Mouse (Mus musculus) midbrain, postnatal 0 days (tissue): ENCODE data around the gene Psmd2. TPM values are rescaled to one million over a fixed set of nuclear protein-coding genes. Genes with fewer than 3 reads are reported as not detected.
A peak's percentile ranks its signal among the peaks of the same experiment; 100 is the strongest.

ENCODE experiments used
- ATAC-seq: fragments of 200-750 bp; cut with Nextera tagmentation; 2 replicates; pipeline ENCODE4 v1.8.0; 2017; ENCODE audit warnings: moderate number of reproducible peaks, mild to moderate bottlenecking, moderate TSS enrichment, moderate library complexity; ENCODE audit not compliant: low FRiP score
- DNase-seq: peaks from one replicate; pipeline ENCODE4 v3.0.0-alpha.2; 2015; ENCODE audit warnings: low spot score
- H3K27ac ChIP-seq: fragments of 300-500 bp; sonication (generic); 2 replicates; pipeline ENCODE4 v1.5.1; 2014; ENCODE audit warnings: low read depth, mild to moderate bottlenecking, low read length, mixed read lengths
- H3K27me3 ChIP-seq: fragments of 300-500 bp; sonication (generic); 2 replicates; pipeline ENCODE4 v1.6.1; 2014; ENCODE audit warnings: low read length, control low read depth, mixed read lengths; ENCODE audit not compliant: insufficient read depth
- H3K36me3 ChIP-seq: fragments of 300-500 bp; sonication (generic); 2 replicates; pipeline ENCODE4 v1.6.1; 2014; ENCODE audit warnings: low read length, control low read depth, mixed read lengths; ENCODE audit not compliant: insufficient read depth
- H3K4me1 ChIP-seq: fragments of 300-500 bp; sonication (generic); 2 replicates; pipeline ENCODE4 v1.6.1; 2014; ENCODE audit warnings: mild to moderate bottlenecking, control low read depth, antibody characterized with exemption, low read length, mixed read lengths; ENCODE audit not compliant: insufficient read depth
- H3K4me2 ChIP-seq: fragments of 300-500 bp; sonication (generic); 2 replicates; pipeline ENCODE4 v1.6.1; 2014; ENCODE audit warnings: low read depth, mild to moderate bottlenecking, low read length, mixed read lengths; ENCODE audit not compliant: poor library complexity, severe bottlenecking
- H3K4me3 ChIP-seq: fragments of 300-500 bp; sonication (generic); 2 replicates; pipeline ENCODE4 v1.5.1; 2014; ENCODE audit warnings: low read depth, mild to moderate bottlenecking, low read length, moderate library complexity
- H3K9ac ChIP-seq: fragments of 300-500 bp; sonication (generic); replicated peaks from 2 replicates; pipeline ENCODE4 v1.6.1; 2014; ENCODE audit warnings: mild to moderate bottlenecking, low read length, moderate library complexity, mixed read lengths; ENCODE audit not compliant: poor library complexity, severe bottlenecking
- H3K9me3 ChIP-seq: fragments of 300-500 bp; sonication (generic); 2 replicates; pipeline ENCODE4 v1.6.1; 2016; ENCODE audit warnings: low read length, control low read depth
- CTCF ChIP-seq: IDR thresholded peaks from 2 replicates; pipeline ENCODE4 v1.5.1; 2016; ENCODE audit warnings: antibody characterized with exemption, mild to moderate bottlenecking
- WGBS: fragments of 180-500 bp; shearing (Covaris S2); extraction: QIAGEN DNeasy Blood & Tissue Kit; methylation state at CpG from one replicate; pipeline ENCODE4 v1.1.7; 2014; 5-methylcytosine and 5-hydroxymethylcytosine counted together
- polyA plus RNA-seq: library from polyadenylated mRNA; unstranded; fragments of >200 nt; fragmentation: Nextera tagmentation; extraction: Ambion mirVana; gene quantifications from 2 replicates; pipeline ENCODE4 v1.2.1, GENCODE M21; 2015
- total RNA-seq: library from RNA; depleted of rRNA; stranded (reverse); fragments of >200 nt; gene quantifications from 2 replicates; pipeline ENCODE4 v1.2.3, GENCODE M21; 2014

Gene Psmd2
- total and polyA plus RNA-seq, 2 experiments from 2014 or later = 201 to 316 TPM

DNA sequence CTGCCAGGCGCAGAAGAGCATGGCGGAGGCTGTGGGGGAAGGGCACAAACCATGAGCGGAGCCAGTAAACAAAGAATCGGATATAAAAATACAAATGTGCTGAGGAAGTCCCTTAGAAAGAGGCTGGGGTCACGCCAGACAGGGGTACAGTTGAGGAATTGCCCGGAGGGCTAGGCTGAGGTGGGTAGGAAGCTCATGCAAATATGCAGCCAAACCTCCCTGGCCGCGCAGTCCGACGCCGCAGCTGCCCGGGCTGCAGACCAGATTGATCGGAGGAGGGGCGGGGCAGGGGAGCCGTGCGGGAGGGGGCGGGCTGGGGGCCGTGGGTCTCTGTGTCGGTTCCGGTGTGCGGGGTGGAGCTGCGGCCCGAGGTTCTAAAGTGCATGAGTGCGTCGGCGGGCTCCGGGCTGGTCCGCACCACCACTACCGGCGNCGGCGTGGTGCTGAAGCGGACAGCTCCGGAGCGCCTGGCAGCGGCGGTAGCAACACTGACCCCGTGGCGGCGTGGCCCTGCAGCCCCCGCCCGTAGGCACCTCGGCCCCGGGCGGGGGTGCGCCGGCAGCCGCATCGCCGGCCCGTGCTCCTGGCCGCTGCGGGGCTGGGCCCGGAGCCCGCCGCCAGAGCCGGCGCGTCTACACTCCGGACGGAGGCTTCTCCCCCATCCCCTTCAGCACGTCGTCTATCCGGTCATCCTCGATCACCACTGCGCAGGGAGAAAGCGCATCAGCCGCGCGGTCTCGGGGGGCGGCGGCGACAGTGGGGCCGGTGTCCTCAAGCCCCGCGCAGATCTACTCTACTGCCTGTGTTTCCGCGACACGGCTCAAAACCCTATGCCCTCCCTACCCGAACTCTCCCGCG, 31.7 kb upstream of the Psmd2 start:
- peak; percentile 14 for ATAC-seq
- peaks cover 6% of the 10 kb centered on the region; the same call in 1 of the 2 replicates for H3K4me1 ChIP-seq
- H3K27me3 ChIP-seq = no peaks in the 10 kb centered on the region
- H3K4me3 ChIP-seq = peak overlapping the region; percentile 69
- H3K9ac ChIP-seq = peak overlapping the region; percentile 80
- H3K36me3 ChIP-seq = 0 out of 2 replicates have a peak, but pooled peaks cover 8% of the 10 kb centered on the region
- no peak for TF ChIP-seq CTCF
- peak overlapping the region; percentile 90 for H3K4me2 ChIP-seq
- H3K9me3 ChIP-seq = no peaks in the 10 kb centered on the region
- WGBS = 1% methylated on average over 67 of the region's 83 CpGs
- DNase-seq = peak; percentile 40
- H3K27ac ChIP-seq = peak overlapping the region; percentile 97

GRCm38 (mm10) chr16:20620399-20620735, 31.1 kb upstream of the Psmd2 start:
- 0 out of 2 replicates have a peak, but pooled peaks cover 8% of the 10 kb centered on the region for H3K36me3 ChIP-seq
- H3K4me2 ChIP-seq = peak overlapping the region; percentile 90
- no peaks in the 10 kb centered on the region for H3K9me3 ChIP-seq
- H3K4me3 ChIP-seq = peak overlapping the region; percentile 69
- ATAC-seq (no peak), DNase-seq (peak; percentile 32)
- peak overlapping the region; percentile 97 for H3K27ac ChIP-seq
- H3K4me1 ChIP-seq = peaks cover 6% of the 10 kb centered on the region; the same call in 1 of the 2 replicates
- TF ChIP-seq CTCF = no peak
- 1% methylated on average over 9 of the region's 9 CpGs for WGBS
- H3K27me3 ChIP-seq = no peaks in the 10 kb centered on the region
- H3K9ac ChIP-seq = peak overlapping the region; percentile 80

- ATAC-seq = peak; percentile 11
These were observed 30.7 kb upstream of the Psmd2 start for GRCm38 (mm10) chr16:20620751-20621190.

GRCm38 (mm10) chr16:20621191-20621990, 30.1 kb upstream of the Psmd2 start, which contains the start of gene Camk2n2:
Gene Camk2n2, minus strand, starts transcription at chr16:20621287.
- under 1% methylated on average over 51 of the region's 92 CpGs for WGBS
- DNase-seq (peak; percentile 66), ATAC-seq (peak; percentile 47)
- Histone ChIP-seq H3K4me3 (peak within 1 kb of the TSS; percentile 69), H3K27ac (peak within 1 kb of the TSS; percentile 97), H3K9me3 (no peaks in the 10 kb centered on the region), H3K4me1 (peaks cover 6% of the 10 kb centered on the region; the same call in 1 of the 2 replicates), H3K4me2 (peak within 1 kb of the TSS; percentile 90), H3K27me3 (no peaks in the 10 kb centered on the region), H3K36me3 (0 out of 2 replicates have a peak, but pooled peaks cover 8% of the 10 kb centered on the region), H3K9ac (peak within 1 kb of the TSS; percentile 80)
- TF ChIP-seq CTCF = no peak

More at GRCm38 (mm10) chr16:20620751-20621190, 30.7 kb upstream of the Psmd2 start:
- DNase-seq = peak; percentile 12
- 2% methylated on average over 32 of the region's 32 CpGs for WGBS
- peak overlapping the region; percentile 90 for H3K4me2 ChIP-seq
- H3K4me1 ChIP-seq = peaks cover 6% of the 10 kb centered on the region; the same call in 1 of the 2 replicates
- H3K27ac ChIP-seq = peak overlapping the region; percentile 97
- TF ChIP-seq CTCF = no peak
- H3K4me3 ChIP-seq = peak overlapping the region; percentile 69
- no peaks in the 10 kb centered on the region for H3K9me3 ChIP-seq
- 0 out of 2 replicates have a peak, but pooled peaks cover 8% of the 10 kb centered on the region for H3K36me3 ChIP-seq
- peak overlapping the region; percentile 80 for H3K9ac ChIP-seq
- no peaks in the 10 kb centered on the region for H3K27me3 ChIP-seq

DNA sequence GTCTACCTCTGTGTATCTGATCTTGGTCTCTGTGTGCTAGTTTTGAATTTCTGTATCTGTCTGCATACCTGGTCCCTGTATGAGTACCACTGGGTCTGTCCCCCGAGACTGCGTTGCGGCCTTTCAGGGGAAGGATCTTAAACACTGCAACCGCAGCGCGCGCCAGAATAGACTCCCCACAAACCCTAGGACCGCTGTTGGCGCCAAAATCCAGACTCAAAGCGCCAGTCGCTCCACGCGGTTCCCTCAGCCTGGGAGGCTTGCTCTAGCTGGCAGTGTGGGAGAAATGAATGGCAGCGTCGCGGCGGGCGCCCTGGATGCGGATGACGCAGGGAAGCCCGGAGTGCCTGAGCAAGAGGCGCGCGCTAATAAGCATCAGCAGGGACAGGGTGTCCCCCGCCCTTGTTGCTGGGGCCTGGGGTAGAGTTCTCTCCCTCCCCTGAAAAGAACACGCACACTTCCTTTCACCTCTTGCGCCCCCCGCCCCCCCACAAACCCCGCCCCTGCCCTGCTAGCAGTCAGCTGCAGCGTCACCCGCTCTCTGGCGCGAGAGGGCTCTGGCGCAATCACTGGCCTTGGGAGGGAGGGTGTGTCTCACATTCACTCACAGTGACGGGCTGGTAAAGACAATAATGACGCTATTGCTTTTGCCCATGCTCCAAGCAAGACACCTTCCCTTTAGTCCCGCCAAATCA, 29.3 kb upstream of the Psmd2 start:
- Histone ChIP-seq H3K4me2 (peak overlapping the region; percentile 90), H3K9me3 (no peaks in the 10 kb centered on the region), H3K36me3 (0 out of 2 replicates have a peak, but pooled peaks cover 8% of the 10 kb centered on the region), H3K4me1 (peaks cover 6% of the 10 kb centered on the region; the same call in 1 of the 2 replicates), H3K27ac (peak overlapping the region; percentile 97), H3K4me3 (peak overlapping the region; percentile 69), H3K27me3 (no peaks in the 10 kb centered on the region), H3K9ac (peak overlapping the region; percentile 80)
- DNase-seq = peak; percentile 85
- WGBS = under 1% methylated on average over 35 of the region's 37 CpGs
- no peak for TF ChIP-seq CTCF
- ATAC-seq = peak; percentile 75
